Mouse (Mus musculus): ENCODE results near the gene Tchh. TPM values are rescaled to one million over a fixed set of nuclear protein-coding genes. Genes with fewer than 3 reads are reported as not detected.

The Tchh gene
- polyA plus RNA-seq, 1 experiment from 2014 or later: 4.7 TPM

DNA sequence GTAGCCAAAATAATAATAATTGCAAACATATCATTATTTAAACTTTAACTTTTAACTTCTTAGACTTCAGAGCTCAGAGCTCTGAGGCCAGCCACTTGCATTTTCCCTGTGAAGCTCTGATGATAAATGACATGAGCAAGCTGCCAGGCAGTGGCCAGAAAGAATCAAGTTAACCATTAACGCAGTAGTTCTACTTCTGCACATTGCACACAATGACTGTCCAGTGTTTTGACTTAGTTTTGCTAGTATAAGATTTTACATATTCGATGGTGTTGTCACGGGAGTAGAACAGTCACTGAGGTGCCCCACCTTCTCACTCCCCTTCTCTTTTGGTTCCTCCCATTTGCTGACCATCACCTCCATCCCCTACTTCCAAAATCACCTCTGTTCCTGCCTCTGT is 55.0 kb downstream of the Tchh start:
- H3K4me2 ChIP-seq: no peak overlapping the region
- no peak overlapping the region for H3K4me3 ChIP-seq
- no peak overlapping the region for H3K27ac ChIP-seq
- no peak overlapping the region for H3K9ac ChIP-seq
- no peaks in the 10 kb centered on the region for H3K4me1 ChIP-seq
- H3K9me3 ChIP-seq: no peaks in the 10 kb centered on the region
- WGBS: 83% methylated on average over 3 of the region's 3 CpGs
- no peaks in the 10 kb centered on the region for H3K36me3 ChIP-seq
- no peaks in the 10 kb centered on the region for H3K27me3 ChIP-seq
- no peak for ATAC-seq (ENCODE audit: insufficient number of reproducible peaks, low FRiP score, low TSS enrichment, low read depth)

Small RNA genes within 50 kb of the gene (microRNA-seq; reads per million reads assigned to microRNA genes)
- gene Gm22752: not detected

Other genes with a start within 250 kb of the Tchh start
- gene Flg2, start 245.1 kb upstream of the Tchh start, polyA plus RNA-seq (2015; fragmentation: Nextera tagmentation; extraction: Ambion mirVana): 0.06 and 0.10 TPM in 2 replicates
- gene Flg, start 168.8 kb upstream of the Tchh start, polyA plus RNA-seq (2015; fragmentation: Nextera tagmentation; extraction: Ambion mirVana): 0.42 and 6.5 TPM in 2 replicates
- 44.2 and 51.3 TPM in 2 replicates for gene Hrnr, start 122.6 kb upstream of the Tchh start, polyA plus RNA-seq (2015; fragmentation: Nextera tagmentation; extraction: Ambion mirVana)
- gene Rptn, start 48.6 kb upstream of the Tchh start, polyA plus RNA-seq (2015; fragmentation: Nextera tagmentation; extraction: Ambion mirVana): 0.05 and 0.16 TPM in 2 replicates
- gene Tchhl1, start 26.4 kb downstream of the Tchh start, polyA plus RNA-seq (2015; fragmentation: Nextera tagmentation; extraction: Ambion mirVana): 0.09 TPM in 1 of 2 replicates, not detected in the other
- gene S100a11, start 78.2 kb downstream of the Tchh start, polyA plus RNA-seq (2015; fragmentation: Nextera tagmentation; extraction: Ambion mirVana): 1,981 and 2,196 TPM in 2 replicates
- gene S100a10, start 112.8 kb downstream of the Tchh start, polyA plus RNA-seq (2015; fragmentation: Nextera tagmentation; extraction: Ambion mirVana): 826 and 857 TPM in 2 replicates
- not detected in 2 replicates for gene Tdpoz2, start 210.4 kb downstream of the Tchh start, polyA plus RNA-seq (2015; fragmentation: Nextera tagmentation; extraction: Ambion mirVana)
- not detected in 2 replicates for gene Tdpoz1, start 234.0 kb downstream of the Tchh start, polyA plus RNA-seq (2015; fragmentation: Nextera tagmentation; extraction: Ambion mirVana)

Data from limb, embryonic 15.5 days (tissue).